Mouse (Mus musculus) lung, postnatal 0 days (tissue): ENCODE measurements at regions not wholly inside any gene's neighbourhood (a gene's known extent, or its start where the extent isn't known, plus 50 kb on each side); places are given as distances from the start of the nearest gene placed in this dataset.

Experiments
- CTCF ChIP-seq: IDR thresholded peaks from 2 replicates; pipeline ENCODE4 v1.5.1; 2016; ENCODE audit warnings: antibody characterized with exemption, mild to moderate bottlenecking
- EP300 ChIP-seq: IDR thresholded peaks from 2 replicates; pipeline ENCODE4 v1.6.1; 2016; ENCODE audit warnings: antibody characterized with exemption, mild to moderate bottlenecking, control low read depth

DNA sequence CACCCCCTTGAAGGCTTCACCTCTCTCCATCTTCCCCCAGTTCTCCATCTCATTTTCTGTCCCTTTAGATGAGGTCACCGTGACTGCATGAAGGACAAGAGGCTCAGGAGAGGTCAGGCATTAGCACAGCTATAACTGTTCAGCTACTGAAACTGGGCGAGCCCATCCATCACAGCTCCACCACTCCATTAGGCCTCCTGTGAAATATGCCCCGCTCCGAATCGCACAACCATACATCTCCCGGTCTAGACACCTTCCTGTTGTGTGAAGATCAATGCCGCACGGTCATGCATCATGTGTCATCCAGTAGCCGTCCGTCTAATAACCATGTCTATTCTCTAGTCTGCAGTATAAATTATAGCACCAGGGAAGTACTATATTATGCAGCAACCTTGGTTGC lies 301.2 kb downstream of the Gm45692 start:
- TF ChIP-seq EP300 = no peak
- no peak for TF ChIP-seq CTCF
